Mouse (Mus musculus): ENCODE results near the gene Epb41l1. TPM values are rescaled to one million over a fixed set of nuclear protein-coding genes. Genes with fewer than 3 reads are reported as not detected.
A peak's percentile ranks its signal among the peaks of the same experiment; 100 is the strongest.

Epb41l1 gene
- polyA plus RNA-seq, 1 experiment from 2014 or later: 0.63 TPM

GRCm38 (mm10) chr2:156482299-156482698 is 61.6 kb downstream of the Epb41l1 start:
- H3K4me3 ChIP-seq (ENCODE audit: low read depth, low read length): no peak overlapping the region
- TF ChIP-seq CTCF (IDR thresholded peaks at IDR 0.05; ENCODE audit: low read depth): peak; percentile 79
- H3K4me1 ChIP-seq (replicated peaks; ENCODE audit: control insufficient read depth, insufficient read depth, low read length): no peaks in the 10 kb centered on the region
- H3K27ac ChIP-seq (ENCODE audit: low read depth, low read length): no peak overlapping the region
- H3K36me3 ChIP-seq (ENCODE audit: control insufficient read depth, insufficient read depth): no peaks in the 10 kb centered on the region
- no peaks in the 10 kb centered on the region for H3K9me3 ChIP-seq (ENCODE audit: control insufficient read depth)
- ATAC-seq: no peak
- H3K9ac ChIP-seq (ENCODE audit: low read depth, low read length): no peak overlapping the region
- WGBS: 36% methylated on average over 13 of the region's 13 CpGs
- no peak overlapping the region for H3K4me2 ChIP-seq (replicated peaks; ENCODE audit: low read depth)
- H3K27me3 ChIP-seq (replicated peaks; ENCODE audit: control insufficient read depth, insufficient read depth, low read length): no peaks in the 10 kb centered on the region

- H3K9me3 ChIP-seq (ENCODE audit: control insufficient read depth): no peaks in the 10 kb centered on the region
- H3K4me3 ChIP-seq (ENCODE audit: low read depth, low read length): no peak overlapping the region
- no peaks in the 10 kb centered on the region for H3K4me1 ChIP-seq (replicated peaks; ENCODE audit: control insufficient read depth, insufficient read depth, low read length)
- H3K4me2 ChIP-seq (replicated peaks; ENCODE audit: low read depth): no peak overlapping the region
- no peaks in the 10 kb centered on the region for H3K36me3 ChIP-seq (ENCODE audit: control insufficient read depth, insufficient read depth)
- ATAC-seq: no peak
- 92% methylated on average over 3 of the region's 3 CpGs for WGBS
- H3K27ac ChIP-seq (ENCODE audit: low read depth, low read length): no peak overlapping the region
- no peak for TF ChIP-seq CTCF (IDR thresholded peaks at IDR 0.05; ENCODE audit: low read depth)
- no peak overlapping the region for H3K9ac ChIP-seq (ENCODE audit: low read depth, low read length)
- no peaks in the 10 kb centered on the region for H3K27me3 ChIP-seq (replicated peaks; ENCODE audit: control insufficient read depth, insufficient read depth, low read length)
Observed at GRCm38 (mm10) chr2:156482764-156483163, 62.1 kb downstream of the Epb41l1 start.

- 95% methylated on average over 7 of the region's 7 CpGs for WGBS
- Histone ChIP-seq H3K9ac (ENCODE audit: low read depth, low read length) (no peak overlapping the region), H3K4me2 (replicated peaks; ENCODE audit: low read depth) (no peak overlapping the region), H3K4me3 (ENCODE audit: low read depth, low read length) (no peak overlapping the region), H3K9me3 (ENCODE audit: control insufficient read depth) (no peaks in the 10 kb centered on the region), H3K36me3 (ENCODE audit: control insufficient read depth, insufficient read depth) (no peaks in the 10 kb centered on the region), H3K27me3 (replicated peaks; ENCODE audit: control insufficient read depth, insufficient read depth, low read length) (no peaks in the 10 kb centered on the region), H3K4me1 (replicated peaks; ENCODE audit: control insufficient read depth, insufficient read depth, low read length) (no peaks in the 10 kb centered on the region), H3K27ac (ENCODE audit: low read depth, low read length) (no peak overlapping the region)
- no peak for ATAC-seq
- no peak for TF ChIP-seq CTCF (IDR thresholded peaks at IDR 0.05; ENCODE audit: low read depth)
Observed at GRCm38 (mm10) chr2:156483204-156483603, 62.5 kb downstream of the Epb41l1 start.

- H3K27me3 ChIP-seq (replicated peaks; ENCODE audit: control insufficient read depth, insufficient read depth, low read length): no peaks in the 10 kb centered on the region
- no peaks in the 10 kb centered on the region for H3K9me3 ChIP-seq (ENCODE audit: control insufficient read depth)
- H3K4me2 ChIP-seq (replicated peaks; ENCODE audit: low read depth): no peak overlapping the region
- H3K4me1 ChIP-seq (replicated peaks; ENCODE audit: control insufficient read depth, insufficient read depth, low read length): no peaks in the 10 kb centered on the region
- H3K4me3 ChIP-seq (ENCODE audit: low read depth, low read length): no peak overlapping the region
- no peak overlapping the region for H3K27ac ChIP-seq (ENCODE audit: low read depth, low read length)
- no peak overlapping the region for H3K9ac ChIP-seq (ENCODE audit: low read depth, low read length)
- no peak for TF ChIP-seq CTCF (IDR thresholded peaks at IDR 0.05; ENCODE audit: low read depth)
- 89% methylated on average over 12 of the region's 12 CpGs for WGBS
- no peak for ATAC-seq
- H3K36me3 ChIP-seq (ENCODE audit: control insufficient read depth, insufficient read depth): no peaks in the 10 kb centered on the region
Observed at GRCm38 (mm10) chr2:156486086-156486751, 65.5 kb downstream of the Epb41l1 start.

GRCm38 (mm10) chr2:156487589-156488160 is 67.0 kb downstream of the Epb41l1 start:
- H3K4me2 ChIP-seq (replicated peaks; ENCODE audit: low read depth): no peak overlapping the region
- H3K36me3 ChIP-seq (ENCODE audit: control insufficient read depth, insufficient read depth): no peaks in the 10 kb centered on the region
- ATAC-seq: no peak
- TF ChIP-seq CTCF (IDR thresholded peaks at IDR 0.05; ENCODE audit: low read depth): no peak
- no peaks in the 10 kb centered on the region for H3K27me3 ChIP-seq (replicated peaks; ENCODE audit: control insufficient read depth, insufficient read depth, low read length)
- no peak overlapping the region for H3K4me3 ChIP-seq (ENCODE audit: low read depth, low read length)
- H3K4me1 ChIP-seq (replicated peaks; ENCODE audit: control insufficient read depth, insufficient read depth, low read length): no peaks in the 10 kb centered on the region
- H3K9ac ChIP-seq (ENCODE audit: low read depth, low read length): no peak overlapping the region
- no peak overlapping the region for H3K27ac ChIP-seq (ENCODE audit: low read depth, low read length)
- H3K9me3 ChIP-seq (ENCODE audit: control insufficient read depth): no peaks in the 10 kb centered on the region
- 77% methylated on average over 10 of the region's 10 CpGs for WGBS

GRCm38 (mm10) chr2:156488166-156488814 is 67.6 kb downstream of the Epb41l1 start:
- WGBS: 83% methylated on average over 8 of the region's 8 CpGs
- H3K36me3 ChIP-seq (ENCODE audit: control insufficient read depth, insufficient read depth): no peaks in the 10 kb centered on the region
- no peak overlapping the region for H3K4me2 ChIP-seq (replicated peaks; ENCODE audit: low read depth)
- H3K27me3 ChIP-seq (replicated peaks; ENCODE audit: control insufficient read depth, insufficient read depth, low read length): no peaks in the 10 kb centered on the region
- ATAC-seq: no peak
- no peak overlapping the region for H3K4me3 ChIP-seq (ENCODE audit: low read depth, low read length)
- no peaks in the 10 kb centered on the region for H3K4me1 ChIP-seq (replicated peaks; ENCODE audit: control insufficient read depth, insufficient read depth, low read length)
- no peak overlapping the region for H3K9ac ChIP-seq (ENCODE audit: low read depth, low read length)
- TF ChIP-seq CTCF (IDR thresholded peaks at IDR 0.05; ENCODE audit: low read depth): no peak
- H3K9me3 ChIP-seq (ENCODE audit: control insufficient read depth): no peaks in the 10 kb centered on the region
- H3K27ac ChIP-seq (ENCODE audit: low read depth, low read length): no peak overlapping the region

Measured in intestine, postnatal 0 days (tissue).